Mouse (Mus musculus) intestine, embryonic 14.5 days (tissue): ENCODE results near the gene Rerg. TPM values are rescaled to one million over a fixed set of nuclear protein-coding genes. Genes with fewer than 3 reads are reported as not detected.
A peak's percentile ranks its signal among the peaks of the same experiment; 100 is the strongest.

Experiments
- ATAC-seq: fragments of 200-750 bp; cut with Nextera tagmentation; replicated peaks from 2 replicates; pipeline ENCODE4 v1.8.0; 2017; ENCODE audit warnings: low read depth, moderate number of reproducible peaks, moderate TSS enrichment, moderate library complexity; ENCODE audit not compliant: low FRiP score, low TSS enrichment
- DNase-seq: peaks from one replicate; pipeline ENCODE4 v3.0.0-alpha.2; 2018; ENCODE audit warnings: low spot score
- H3K27ac ChIP-seq: fragments of 300-500 bp; sonication (generic); 2 replicates; pipeline ENCODE4 v1.5.1; 2014; ENCODE audit warnings: low read depth, mild to moderate bottlenecking, control low read depth
- H3K27me3 ChIP-seq: fragments of 300-500 bp; sonication (generic); replicated peaks from 2 replicates; pipeline ENCODE4 v1.6.1; 2014; ENCODE audit warnings: low read length, control low read depth; ENCODE audit not compliant: control insufficient read depth, insufficient read depth
- H3K36me3 ChIP-seq: fragments of 300-500 bp; sonication (generic); 2 replicates; pipeline ENCODE4 v1.6.1; 2014; ENCODE audit warnings: low read length, control low read depth; ENCODE audit not compliant: control insufficient read depth, insufficient read depth
- H3K4me1 ChIP-seq: fragments of 300-500 bp; sonication (generic); replicated peaks from 2 replicates; pipeline ENCODE4 v1.6.1; 2014; ENCODE audit warnings: low read length, control low read depth, mixed read lengths; ENCODE audit not compliant: control insufficient read depth, insufficient read depth
- H3K4me2 ChIP-seq: fragments of 300-500 bp; sonication (generic); 2 replicates; pipeline ENCODE4 v1.6.1; 2014; ENCODE audit warnings: low read length
- H3K4me3 ChIP-seq: fragments of 300-500 bp; sonication (generic); 2 replicates; pipeline ENCODE4 v1.5.1; 2014; ENCODE audit warnings: low read depth, low read length, control low read depth, mixed read lengths
- H3K9ac ChIP-seq: fragments of 300-500 bp; sonication (generic); 2 replicates; pipeline ENCODE4 v1.6.1; 2014; ENCODE audit warnings: mild to moderate bottlenecking, low read length
- H3K9me3 ChIP-seq: fragments of 300-500 bp; sonication (generic); 2 replicates; pipeline ENCODE4 v1.6.1; 2016; ENCODE audit warnings: low read length, control low read depth; ENCODE audit not compliant: control insufficient read depth
- WGBS: fragments of 180-500 bp; shearing (Covaris S2); extraction: QIAGEN DNeasy Blood & Tissue Kit; methylation state at CpG from one replicate; pipeline ENCODE4 v1.1.7; 2014; 5-methylcytosine and 5-hydroxymethylcytosine counted together
- polyA plus RNA-seq: library from polyadenylated mRNA; unstranded; fragments of >200 nt; fragmentation: Nextera tagmentation; extraction: Ambion mirVana; gene quantifications from 2 replicates; pipeline ENCODE4 v1.2.1, GENCODE M21; 2014

Gene Rerg
- polyA plus RNA-seq, 1 experiment from 2014 or later = 25.3 TPM

DNA sequence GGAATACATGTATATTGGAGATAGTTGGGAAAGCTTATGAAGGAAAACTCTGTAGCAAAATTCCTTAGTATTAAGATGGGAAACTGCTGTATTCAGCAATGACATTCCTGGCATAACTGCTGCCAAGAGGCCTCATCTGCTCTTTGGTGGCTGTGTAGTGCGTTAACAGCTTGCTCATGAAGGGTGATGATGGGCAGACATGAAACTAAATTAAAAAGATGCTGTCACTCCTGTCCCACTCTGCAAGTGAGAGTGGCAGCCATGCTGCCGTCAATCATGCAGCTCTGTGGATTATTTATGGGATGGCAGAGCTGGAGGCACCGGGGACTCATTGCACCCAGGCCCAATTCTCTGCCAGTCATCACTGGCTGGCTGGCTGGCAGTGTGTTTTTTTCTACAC, 8.7 kb upstream of the Rerg start:
- Histone ChIP-seq H3K4me1 (peaks cover 17% of the 10 kb centered on the region), H3K27ac (no peak overlapping the region), H3K4me3 (no peak overlapping the region), H3K9me3 (no peaks in the 10 kb centered on the region), H3K27me3 (no peaks in the 10 kb centered on the region), H3K36me3 (no peaks in the 10 kb centered on the region), H3K9ac (no peak overlapping the region), H3K4me2 (no peak overlapping the region)
- DNase-seq = no peak
- no peak for ATAC-seq
- WGBS = 49% methylated on average over 3 of the region's 3 CpGs

GRCm38 (mm10) chr6:137170646-137171045, 349 bp upstream of the Rerg start:
- Histone ChIP-seq H3K4me3 (no peak overlapping the region), H3K27me3 (no peaks in the 10 kb centered on the region), H3K36me3 (no peaks in the 10 kb centered on the region), H3K4me2 (no peak overlapping the region), H3K9me3 (no peaks in the 10 kb centered on the region), H3K27ac (no peak overlapping the region), H3K4me1 (peaks cover 4% of the 10 kb centered on the region), H3K9ac (no peak overlapping the region)
- ATAC-seq (no peak), DNase-seq (no peak)
- 38% methylated on average over 7 of the region's 7 CpGs for WGBS

- peak overlapping the region; percentile 72 for H3K4me2 ChIP-seq
- ATAC-seq (peak; percentile 93), DNase-seq (peak; percentile 99)
- H3K9ac ChIP-seq = peak overlapping the region; percentile 65
- peaks cover 4% of the 10 kb centered on the region; the same call in 1 of the 2 replicates for H3K36me3 ChIP-seq
- 2% methylated on average over 53 of the region's 53 CpGs for WGBS
- no peaks in the 10 kb centered on the region for H3K27me3 ChIP-seq
- H3K4me3 ChIP-seq = peak overlapping the region; percentile 64
- peak overlapping the region; percentile 29 for H3K27ac ChIP-seq
- peaks cover 4% of the 10 kb centered on the region for H3K4me1 ChIP-seq
- no peaks in the 10 kb centered on the region for H3K9me3 ChIP-seq
These were observed 927 bp downstream of the Rerg start for GRCm38 (mm10) chr6:137169171-137169968.

DNA sequence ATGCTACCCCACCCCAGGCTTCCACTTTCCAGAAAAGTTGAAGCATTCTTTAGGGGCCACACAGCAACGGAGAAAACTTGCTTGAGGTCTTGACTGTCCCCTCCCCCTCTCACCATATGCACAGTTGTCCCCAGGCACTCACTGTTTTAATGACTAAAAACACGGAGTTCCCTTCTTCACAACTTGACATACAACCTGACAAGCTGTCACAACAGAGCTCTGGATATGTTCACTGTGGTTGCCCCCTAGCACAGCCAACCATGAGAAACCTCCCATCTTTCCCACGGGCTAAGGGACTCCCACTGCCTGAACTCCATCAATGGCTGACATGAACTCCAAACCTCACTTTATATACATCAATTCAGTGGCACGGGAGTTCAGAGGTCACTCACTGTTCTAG, 3.5 kb downstream of the Rerg start:
- DNase-seq = no peak
- Histone ChIP-seq H3K9me3 (no peaks in the 10 kb centered on the region), H3K36me3 (peaks cover 10% of the 10 kb centered on the region; the same call in 1 of the 2 replicates), H3K4me2 (peak overlapping the region; percentile 72), H3K27me3 (no peaks in the 10 kb centered on the region), H3K9ac (no peak overlapping the region), H3K4me1 (peaks cover 10% of the 10 kb centered on the region), H3K27ac (no peak overlapping the region), H3K4me3 (no peak overlapping the region)
- 21% methylated on average over 4 of the region's 4 CpGs for WGBS
- no peak for ATAC-seq

DNA sequence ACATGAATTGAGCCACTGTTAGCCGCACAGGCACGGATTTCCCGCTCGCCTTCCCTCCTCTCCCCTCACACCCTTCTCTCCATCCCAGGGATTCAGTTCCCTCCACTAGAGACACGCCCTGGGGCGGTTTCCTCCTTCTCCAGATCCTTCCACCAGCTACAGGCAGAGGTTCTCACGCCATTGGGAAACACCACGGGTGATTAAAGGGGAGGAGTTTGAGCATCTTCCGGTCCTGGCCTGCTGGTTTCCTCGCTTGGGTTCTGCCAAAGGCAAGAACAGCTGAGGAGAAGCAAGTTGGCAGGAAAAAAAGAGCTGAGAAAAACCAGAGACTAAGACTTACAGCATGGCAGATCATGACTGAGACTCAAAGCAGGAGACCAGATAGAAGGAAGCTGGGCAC, 6.7 kb downstream of the Rerg start:
- Histone ChIP-seq H3K9ac (no peak overlapping the region), H3K9me3 (no peaks in the 10 kb centered on the region), H3K4me3 (no peak overlapping the region), H3K36me3 (peaks cover 13% of the 10 kb centered on the region), H3K27ac (no peak overlapping the region), H3K4me1 (peaks cover 14% of the 10 kb centered on the region), H3K27me3 (no peaks in the 10 kb centered on the region), H3K4me2 (no peak overlapping the region)
- DNase-seq = no peak
- no peak for ATAC-seq
- 60% methylated on average over 10 of the region's 10 CpGs for WGBS

- Histone ChIP-seq H3K4me3 (no peak overlapping the region), H3K36me3 (peaks cover 13% of the 10 kb centered on the region), H3K9ac (no peak overlapping the region), H3K27me3 (no peaks in the 10 kb centered on the region), H3K27ac (no peak overlapping the region), H3K9me3 (no peaks in the 10 kb centered on the region), H3K4me2 (no peak overlapping the region), H3K4me1 (peaks cover 14% of the 10 kb centered on the region)
- 82% methylated on average over 4 of the region's 4 CpGs for WGBS
- no peak for ATAC-seq
- DNase-seq = no peak
These were observed 7.2 kb downstream of the Rerg start for GRCm38 (mm10) chr6:137163061-137163460.

GRCm38 (mm10) chr6:137162481-137162880, 7.8 kb downstream of the Rerg start:
- no peaks in the 10 kb centered on the region for H3K9me3 ChIP-seq
- ATAC-seq (no peak), DNase-seq (no peak)
- H3K9ac ChIP-seq = no peak overlapping the region
- H3K27ac ChIP-seq = no peak overlapping the region
- H3K36me3 ChIP-seq = peaks cover 13% of the 10 kb centered on the region
- peaks cover 14% of the 10 kb centered on the region for H3K4me1 ChIP-seq
- WGBS = 92% methylated on average over 7 of the region's 7 CpGs
- no peaks in the 10 kb centered on the region for H3K27me3 ChIP-seq
- H3K4me2 ChIP-seq = no peak overlapping the region
- H3K4me3 ChIP-seq = no peak overlapping the region

DNA sequence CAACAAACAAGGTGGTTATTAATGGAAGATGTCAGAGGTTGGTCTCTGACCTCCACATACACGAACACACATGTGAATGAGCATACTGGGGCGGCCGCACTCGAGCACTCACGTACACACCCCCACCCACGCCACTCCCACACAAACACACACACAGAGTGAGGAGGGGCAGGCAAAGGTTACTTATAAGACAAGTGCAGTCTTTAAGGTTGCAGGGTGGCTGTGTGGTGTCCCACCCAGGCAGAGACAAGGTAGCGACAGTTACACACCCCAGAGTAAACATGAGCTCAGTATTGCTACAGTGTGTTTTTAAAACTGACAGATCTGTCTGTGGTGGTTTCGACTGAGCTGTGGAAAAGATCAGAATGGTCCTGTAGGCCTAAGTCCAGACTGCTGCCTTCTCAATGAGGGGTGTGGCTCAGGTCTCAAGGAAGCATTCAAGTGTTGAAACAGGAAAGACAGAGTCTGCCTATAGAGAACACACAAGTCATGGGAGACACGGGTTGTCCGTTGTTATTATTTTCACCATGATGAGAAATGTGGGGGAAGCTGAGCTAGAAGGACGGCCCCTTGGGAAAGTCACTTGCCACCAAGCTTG, 8.7 kb downstream of the Rerg start:
- Histone ChIP-seq H3K4me1 (peaks cover 12% of the 10 kb centered on the region), H3K9ac (no peak overlapping the region), H3K27me3 (no peaks in the 10 kb centered on the region), H3K4me3 (no peak overlapping the region), H3K9me3 (no peaks in the 10 kb centered on the region), H3K27ac (no peak overlapping the region), H3K36me3 (peaks cover 13% of the 10 kb centered on the region), H3K4me2 (no peak overlapping the region)
- DNase-seq (no peak), ATAC-seq (peak; percentile 83)
- WGBS = 58% methylated on average over 11 of the region's 11 CpGs
